Mouse (Mus musculus) stomach, embryonic 15.5 days (tissue): ENCODE measurements around the gene Spag8. TPM values are rescaled to one million over a fixed set of nuclear protein-coding genes. Genes with fewer than 3 reads are reported as not detected.
A peak's percentile ranks its signal among the peaks of the same experiment; 100 is the strongest.

Source experiments
- ATAC-seq: fragments of 200-750 bp; cut with Nextera tagmentation; 2 replicates; pipeline ENCODE4 v1.8.0; 2017; ENCODE audit warnings: low read depth, moderate number of reproducible peaks, moderate TSS enrichment; ENCODE audit not compliant: insufficient read depth, low FRiP score
- H3K27ac ChIP-seq: fragments of 300-500 bp; sonication (generic); 2 replicates; pipeline ENCODE4 v1.5.1; 2015; ENCODE audit warnings: mild to moderate bottlenecking, inconsistent platforms
- H3K27me3 ChIP-seq: fragments of 300-500 bp; sonication (generic); replicated peaks from 2 replicates; pipeline ENCODE4 v1.6.1; 2015; ENCODE audit warnings: inconsistent platforms
- H3K36me3 ChIP-seq: fragments of 300-500 bp; sonication (generic); 2 replicates; pipeline ENCODE4 v1.6.1; 2015; ENCODE audit warnings: inconsistent platforms
- H3K4me1 ChIP-seq: fragments of 300-500 bp; sonication (generic); 2 replicates; pipeline ENCODE4 v1.6.1; 2015; ENCODE audit warnings: inconsistent platforms
- H3K4me2 ChIP-seq: fragments of 300-500 bp; sonication (generic); 2 replicates; pipeline ENCODE4 v1.6.1; 2015; ENCODE audit warnings: mild to moderate bottlenecking, inconsistent platforms
- H3K4me3 ChIP-seq: fragments of 300-500 bp; sonication (generic); replicated peaks from 2 replicates; pipeline ENCODE4 v1.5.1; 2015; ENCODE audit warnings: inconsistent platforms
- H3K9ac ChIP-seq: fragments of 300-500 bp; sonication (generic); 2 replicates; pipeline ENCODE4 v1.6.1; 2015; ENCODE audit warnings: inconsistent platforms
- H3K9me3 ChIP-seq: fragments of 300-500 bp; sonication (generic); 2 replicates; pipeline ENCODE4 v1.6.1; 2016; ENCODE audit warnings: inconsistent platforms
- WGBS: fragments of 180-500 bp; shearing (Covaris S2); methylation state at CpG from one replicate; pipeline ENCODE4 v1.1.7; 2015; 5-methylcytosine and 5-hydroxymethylcytosine counted together
- polyA plus RNA-seq: library from polyadenylated mRNA; unstranded; fragments of >200 nt; fragmentation: Nextera tagmentation; extraction: Ambion mirVana; gene quantifications from 2 replicates; pipeline ENCODE4 v1.2.1, GENCODE M21; 2015

Spag8 gene
- polyA plus RNA-seq: 0.80 and 1.0 TPM in 2 replicates

DNA sequence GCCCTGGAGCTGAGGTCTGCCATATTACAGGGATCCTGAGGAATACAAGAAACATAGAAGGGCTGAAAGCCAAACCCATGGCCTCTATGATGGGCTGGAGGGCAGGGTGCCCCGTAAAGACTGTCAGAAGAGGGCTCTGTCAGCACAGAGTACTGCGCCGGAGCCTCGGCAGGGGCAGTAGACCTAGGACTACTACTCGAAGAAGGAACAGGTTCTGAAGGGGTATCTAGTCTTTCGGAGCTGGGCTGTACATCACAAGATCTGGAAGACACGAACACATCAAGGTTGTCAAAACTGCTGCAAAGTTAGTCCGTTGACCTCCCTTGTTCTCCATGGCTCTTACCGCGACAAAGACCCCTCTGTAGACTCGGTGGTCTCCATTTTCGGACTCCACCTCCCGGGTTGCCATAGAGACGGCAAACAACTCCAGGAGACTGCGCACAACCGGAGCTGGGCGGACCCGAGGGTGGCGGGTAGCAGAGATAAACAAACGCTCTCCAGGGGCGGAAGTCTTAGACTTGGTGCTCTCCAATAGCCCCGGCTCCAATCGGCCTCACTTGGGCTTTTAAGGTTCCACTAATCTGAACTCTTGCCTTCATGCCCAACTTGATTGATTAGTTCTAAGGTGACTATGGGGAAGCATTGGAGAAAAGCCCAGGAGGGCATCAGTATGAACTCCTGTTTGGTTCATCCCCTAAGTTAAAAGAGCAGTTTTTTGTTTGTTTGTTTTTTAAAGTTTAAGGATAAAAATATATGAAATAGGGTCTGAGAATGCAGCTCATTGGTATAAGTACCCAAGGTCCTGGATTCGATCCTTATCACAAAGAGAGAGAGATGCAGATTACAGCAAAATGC is at the start of gene Spag8:
Spag8 (minus strand) TSS at position 434 of the 855 bp plus-strand sequence.
- Histone ChIP-seq H3K9me3 (no peaks in the 10 kb centered on the region), H3K4me1 (no peaks in the 10 kb centered on the region), H3K27me3 (no peaks in the 10 kb centered on the region), H3K4me3 (peak within 1 kb of the TSS; percentile 23), H3K4me2 (peak within 1 kb of the TSS; percentile 41), H3K9ac (no peak within 1 kb of the TSS), H3K36me3 (peaks cover 5% of the 10 kb centered on the region; the same call in 1 of the 2 replicates), H3K27ac (no peak within 1 kb of the TSS)
- WGBS: 17% methylated on average over 24 of the region's 24 CpGs
- ATAC-seq: no peak

DNA sequence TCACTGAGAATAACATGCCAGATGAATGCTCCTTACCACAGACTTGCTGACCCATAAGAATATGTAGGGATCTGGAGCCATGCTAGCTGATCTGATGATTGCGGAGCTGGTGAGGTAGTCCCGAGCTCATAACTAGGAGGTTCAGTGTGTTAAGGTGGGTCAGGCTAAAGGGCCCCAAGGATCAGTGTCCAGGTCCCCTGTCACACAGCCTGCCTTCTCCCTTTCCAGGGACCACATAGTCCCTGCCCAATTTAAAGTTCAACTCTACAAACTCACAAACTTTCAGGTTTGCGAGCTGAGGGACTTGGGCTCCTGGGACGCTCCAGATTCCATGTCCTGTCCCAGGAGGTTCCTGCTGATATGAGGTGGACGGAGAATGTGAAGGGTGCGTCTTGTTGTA is 47.3 kb upstream of the Spag8 start, which contains the start of gene Olfr70:
Olfr70 (minus strand) TSS at position 101 of the 400 bp plus-strand sequence.
- no peak within 1 kb of the TSS for H3K4me3 ChIP-seq
- no peaks in the 10 kb centered on the region for H3K9me3 ChIP-seq
- H3K27me3 ChIP-seq: no peaks in the 10 kb centered on the region
- no peaks in the 10 kb centered on the region for H3K4me1 ChIP-seq
- H3K27ac ChIP-seq: no peak within 1 kb of the TSS
- H3K36me3 ChIP-seq: no peaks in the 10 kb centered on the region
- no peak for ATAC-seq
- WGBS: 80% methylated on average over 6 of the region's 6 CpGs
- no peak within 1 kb of the TSS for H3K4me2 ChIP-seq
- H3K9ac ChIP-seq: no peak within 1 kb of the TSS

DNA sequence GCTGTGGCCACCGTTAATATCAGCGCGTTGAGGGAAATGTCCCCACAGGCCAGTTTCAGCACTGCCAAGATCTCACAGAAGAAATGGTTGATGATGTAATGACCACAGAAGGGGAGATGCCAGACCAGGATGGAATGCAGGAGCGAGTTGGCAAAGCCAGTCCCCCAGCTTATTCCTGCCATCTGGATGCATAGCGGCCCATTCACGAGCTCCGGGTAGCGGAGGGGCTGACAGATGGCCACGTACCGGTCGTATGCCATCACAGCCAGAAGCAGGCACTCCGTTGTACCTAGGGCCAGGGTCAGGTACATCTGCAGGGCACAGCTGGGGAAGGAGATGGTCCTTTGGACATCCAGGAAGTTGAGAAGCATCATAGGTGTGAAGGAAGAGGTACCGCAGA is 43.2 kb upstream of the Spag8 start:
- Histone ChIP-seq H3K27ac (no peak overlapping the region), H3K4me3 (no peak overlapping the region), H3K36me3 (no peaks in the 10 kb centered on the region), H3K9ac (no peak overlapping the region), H3K4me2 (no peak overlapping the region), H3K4me1 (no peaks in the 10 kb centered on the region), H3K9me3 (no peaks in the 10 kb centered on the region), H3K27me3 (no peaks in the 10 kb centered on the region)
- no peak for ATAC-seq
- 92% methylated on average over 13 of the region's 13 CpGs for WGBS

DNA sequence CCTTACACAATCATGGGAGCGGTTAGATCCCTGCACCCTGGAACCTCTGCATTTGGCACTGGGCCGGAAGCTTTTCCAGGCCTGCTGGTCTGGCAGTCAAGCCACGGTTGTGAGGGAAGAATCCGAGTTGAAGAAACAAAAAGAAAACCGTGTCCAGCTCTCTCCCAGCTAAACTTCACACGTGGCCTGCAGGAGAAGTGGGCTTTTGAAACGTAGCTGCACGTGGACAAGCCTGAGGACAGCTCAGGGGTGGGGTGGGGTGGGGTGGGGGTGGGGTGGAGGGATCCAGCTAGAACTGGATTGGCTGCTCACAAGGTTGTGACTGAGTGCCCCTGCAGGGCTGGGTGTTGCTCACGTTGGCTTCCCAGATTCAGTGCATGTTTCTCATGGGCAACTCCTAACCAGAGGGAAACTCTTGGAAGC is 41.9 kb upstream of the Spag8 start:
- Histone ChIP-seq H3K4me3 (no peak overlapping the region), H3K36me3 (no peaks in the 10 kb centered on the region), H3K4me2 (no peak overlapping the region), H3K27me3 (no peaks in the 10 kb centered on the region), H3K4me1 (no peaks in the 10 kb centered on the region), H3K27ac (no peak overlapping the region), H3K9me3 (no peaks in the 10 kb centered on the region), H3K9ac (no peak overlapping the region)
- peak; percentile 57; the same call in 1 of the 2 replicates for ATAC-seq
- WGBS: 25% methylated on average over 9 of the region's 9 CpGs

DNA sequence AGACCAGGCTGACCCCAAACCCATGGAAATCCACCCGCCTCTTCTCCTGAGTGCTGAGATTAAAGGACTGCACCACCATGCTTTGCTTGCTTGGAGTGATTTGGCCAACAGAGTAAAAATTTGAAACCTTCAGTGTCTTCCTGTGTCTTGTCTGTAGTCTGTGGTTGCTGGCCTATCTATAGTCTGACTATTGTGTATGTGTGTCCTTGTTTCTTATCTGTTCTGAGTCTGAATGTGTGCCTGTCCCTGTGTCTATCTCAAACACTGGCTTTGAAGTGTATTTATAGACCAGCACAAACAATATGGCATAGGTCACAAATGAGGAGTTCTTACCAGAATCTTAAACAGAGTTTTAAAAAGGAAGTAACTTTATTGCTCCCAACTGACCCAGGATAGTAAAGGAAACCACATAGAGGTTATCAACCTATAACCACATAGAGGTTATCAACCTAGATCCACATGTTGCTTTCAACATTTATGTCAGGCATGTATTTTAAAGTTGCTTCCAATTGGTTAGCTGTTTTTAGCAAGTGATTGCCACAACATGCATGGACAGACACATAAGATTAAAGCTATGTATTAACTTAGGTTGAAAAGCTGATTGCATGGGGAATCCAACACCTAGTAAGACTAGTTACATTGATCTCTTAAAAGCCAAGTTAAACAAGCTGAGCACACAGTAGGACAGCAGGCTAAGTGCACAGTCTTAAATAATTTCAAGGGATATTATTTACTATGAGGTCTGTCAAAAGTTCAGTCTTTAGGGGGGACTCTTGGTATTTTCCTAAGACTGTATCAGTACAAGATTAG is 41.2 kb upstream of the Spag8 start:
- Histone ChIP-seq H3K27me3 (no peaks in the 10 kb centered on the region), H3K4me3 (no peak overlapping the region), H3K27ac (no peak overlapping the region; the same call in 1 of the 2 replicates), H3K9me3 (no peaks in the 10 kb centered on the region), H3K9ac (no peak overlapping the region), H3K36me3 (no peaks in the 10 kb centered on the region), H3K4me1 (no peaks in the 10 kb centered on the region), H3K4me2 (no peak overlapping the region)
- WGBS: 71% methylated on average over 1 of the region's 1 CpGs
- ATAC-seq: no peak

DNA sequence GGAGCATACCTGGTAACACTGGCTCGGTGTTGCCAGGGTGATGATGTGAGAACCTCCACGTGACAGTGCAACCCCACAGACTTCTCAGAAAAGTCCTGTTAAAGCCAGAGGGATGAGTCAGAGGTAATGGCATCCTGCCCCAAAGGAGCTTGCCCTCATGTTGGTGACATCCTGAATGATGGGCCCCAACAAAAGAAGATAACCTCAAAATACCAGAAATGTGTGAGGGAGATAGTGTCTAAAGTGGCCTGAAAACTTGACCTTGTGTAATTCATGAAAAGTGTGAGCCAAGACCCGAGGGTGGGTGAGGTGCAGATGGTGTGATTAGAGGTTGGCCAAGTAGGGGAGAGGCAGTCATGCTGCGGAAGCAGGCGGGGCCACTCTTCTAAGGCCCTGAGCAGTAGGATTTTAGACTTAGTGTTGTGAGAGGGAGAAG is 40.4 kb upstream of the Spag8 start:
- ATAC-seq: no peak
- WGBS: 60% methylated on average over 5 of the region's 5 CpGs

DNA sequence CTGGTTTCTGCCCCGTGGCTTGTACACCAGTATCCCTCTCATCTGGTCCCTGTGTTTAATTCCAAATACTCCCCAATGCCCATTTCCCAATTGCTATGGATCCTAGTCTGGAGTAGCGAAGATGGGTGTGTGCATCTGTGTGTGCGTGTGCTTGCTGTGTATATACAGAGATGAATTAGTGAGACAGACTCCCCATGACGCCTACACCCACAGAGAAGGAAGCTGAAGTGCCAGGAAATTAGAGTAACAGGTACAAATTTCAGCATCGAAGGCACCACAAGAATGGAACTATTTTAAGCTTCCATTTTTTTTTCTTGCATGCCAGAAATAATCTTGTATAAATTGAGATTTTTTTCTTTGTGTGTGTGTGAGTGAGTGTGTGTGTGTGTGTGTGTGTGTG is 37.6 kb upstream of the Spag8 start:
- no peak for ATAC-seq
- no peak overlapping the region for H3K9ac ChIP-seq

More for the DNA sequence above, 40.4 kb upstream of the Spag8 start:
- Histone ChIP-seq H3K4me3 (no peak overlapping the region), H3K9me3 (no peaks in the 10 kb centered on the region), H3K27ac (no peak overlapping the region; the same call in 1 of the 2 replicates), H3K4me2 (no peak overlapping the region), H3K27me3 (no peaks in the 10 kb centered on the region), H3K9ac (no peak overlapping the region), H3K4me1 (no peaks in the 10 kb centered on the region), H3K36me3 (no peaks in the 10 kb centered on the region)

DNA sequence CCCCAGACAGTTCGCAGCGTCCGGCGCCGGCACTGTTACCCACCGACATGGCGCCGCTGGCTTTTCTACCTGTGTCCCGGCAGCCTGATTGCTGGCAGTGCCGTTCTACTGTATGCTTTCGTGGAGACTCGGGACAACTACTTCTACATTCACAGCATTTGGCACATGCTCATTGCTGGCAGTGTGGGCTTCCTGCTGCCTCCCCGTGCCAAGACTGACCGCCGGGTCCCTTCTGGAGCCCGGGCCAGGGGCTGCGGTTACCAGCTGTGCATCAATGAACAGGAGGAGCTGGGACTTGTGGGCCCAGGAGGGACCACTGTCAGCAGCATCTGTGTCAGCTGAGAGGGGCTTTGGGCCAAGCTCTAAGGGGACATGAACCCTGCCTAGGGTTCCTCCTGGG is 36.6 kb upstream of the Spag8 start:
- no peak overlapping the region for H3K4me2 ChIP-seq
- no peak for ATAC-seq
- no peaks in the 10 kb centered on the region for H3K4me1 ChIP-seq
- no peak overlapping the region for H3K4me3 ChIP-seq
- no peaks in the 10 kb centered on the region for H3K9me3 ChIP-seq
- H3K9ac ChIP-seq: no peak overlapping the region
- 93% methylated on average over 17 of the region's 17 CpGs for WGBS
- H3K27me3 ChIP-seq: no peaks in the 10 kb centered on the region
- no peak overlapping the region for H3K27ac ChIP-seq
- H3K36me3 ChIP-seq: 0 out of 2 replicates have a peak, but pooled peaks cover 4% of the 10 kb centered on the region

More for the DNA sequence above, 37.6 kb upstream of the Spag8 start:
- no peaks in the 10 kb centered on the region for H3K36me3 ChIP-seq
- no peaks in the 10 kb centered on the region for H3K27me3 ChIP-seq
- H3K27ac ChIP-seq: no peak overlapping the region
- H3K9me3 ChIP-seq: no peaks in the 10 kb centered on the region
- no peaks in the 10 kb centered on the region for H3K4me1 ChIP-seq
- H3K4me3 ChIP-seq: no peak overlapping the region
- WGBS: 69% methylated on average over 5 of the region's 5 CpGs
- H3K4me2 ChIP-seq: no peak overlapping the region

DNA sequence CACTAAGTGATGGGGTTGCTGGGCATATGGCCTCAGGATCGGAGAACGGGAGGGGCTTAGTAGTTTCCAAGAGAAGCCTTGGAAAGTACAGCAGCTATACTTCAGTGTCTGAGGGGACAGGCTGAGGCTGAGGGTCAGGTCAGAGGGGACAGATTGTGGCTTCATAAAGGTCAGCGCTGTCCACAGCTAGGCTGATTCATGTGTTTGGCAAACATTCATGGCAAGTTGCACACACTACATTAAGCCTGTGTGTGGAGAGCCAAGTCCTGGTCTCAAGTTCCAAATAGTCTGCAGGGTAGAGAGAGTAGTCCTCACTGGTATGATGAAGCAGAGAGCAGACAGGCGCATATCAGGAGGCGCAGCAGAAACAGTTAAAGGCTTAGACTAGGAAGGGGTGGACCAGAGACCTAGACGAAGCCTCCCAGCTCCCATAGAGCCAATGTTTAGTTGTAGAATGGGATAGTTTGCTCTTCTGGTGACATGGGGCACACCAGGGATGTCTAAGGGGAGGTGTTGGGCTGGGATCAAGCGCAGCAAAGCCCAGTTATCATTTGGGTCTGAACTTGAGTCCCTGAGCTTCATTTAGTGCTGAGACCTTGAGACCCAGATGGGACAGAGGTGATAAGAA is 26.1 kb upstream of the Spag8 start:
- ATAC-seq: no peak
- H3K36me3 ChIP-seq: peaks cover 13% of the 10 kb centered on the region
- WGBS: 78% methylated on average over 7 of the region's 7 CpGs

DNA sequence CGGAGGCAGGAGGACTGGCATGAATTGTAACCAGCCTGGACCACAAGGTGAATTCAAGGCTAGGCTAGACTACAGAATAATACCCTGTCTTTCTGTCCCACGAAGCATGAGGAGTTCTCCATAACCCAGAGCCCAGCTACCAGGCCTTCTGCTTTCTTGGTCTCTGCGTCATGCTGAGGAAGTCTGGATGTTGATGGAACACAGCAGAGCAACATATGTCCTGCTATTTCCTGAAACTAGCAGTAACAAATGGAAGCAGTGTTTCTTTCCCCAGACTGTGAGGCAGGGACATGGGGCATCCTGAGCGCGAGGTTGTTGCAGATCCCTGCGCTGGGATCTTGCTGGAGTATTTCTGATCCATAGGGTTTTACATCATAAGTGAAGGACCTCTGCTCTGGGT is 25.1 kb upstream of the Spag8 start:
- H3K27ac ChIP-seq: no peak overlapping the region
- ATAC-seq: no peak
- WGBS: 89% methylated on average over 6 of the region's 6 CpGs

More for the DNA sequence above, 26.1 kb upstream of the Spag8 start:
- H3K4me2 ChIP-seq: no peak overlapping the region
- H3K9me3 ChIP-seq: no peaks in the 10 kb centered on the region
- no peaks in the 10 kb centered on the region for H3K27me3 ChIP-seq
- no peak overlapping the region for H3K27ac ChIP-seq
- H3K9ac ChIP-seq: no peak overlapping the region
- H3K4me3 ChIP-seq: no peak overlapping the region
- H3K4me1 ChIP-seq: no peaks in the 10 kb centered on the region

DNA sequence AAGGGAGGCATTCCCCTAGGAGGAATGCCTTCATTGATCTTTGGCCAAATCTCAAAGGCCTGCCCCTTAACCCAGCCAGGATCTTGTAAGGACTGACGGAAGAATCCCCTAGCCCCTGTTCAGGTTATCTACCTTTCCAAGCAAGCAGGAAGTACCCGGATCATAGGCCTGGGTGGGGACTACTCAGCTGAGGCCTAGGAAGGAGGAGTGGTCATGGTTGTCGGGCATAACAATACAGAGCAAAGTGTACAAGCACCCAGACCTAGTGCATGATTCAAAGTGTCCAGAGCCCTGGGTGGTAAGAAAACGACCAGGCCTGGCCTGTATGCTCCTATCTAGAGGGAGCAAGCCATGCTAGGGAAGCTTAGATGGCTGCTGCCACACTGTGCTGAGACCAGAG is 22.2 kb upstream of the Spag8 start:
- WGBS: 65% methylated on average over 4 of the region's 4 CpGs

More for the DNA sequence above, 25.1 kb upstream of the Spag8 start:
- no peak overlapping the region for H3K4me3 ChIP-seq
- peaks cover 13% of the 10 kb centered on the region for H3K36me3 ChIP-seq
- no peak overlapping the region for H3K4me2 ChIP-seq
- no peaks in the 10 kb centered on the region for H3K27me3 ChIP-seq
- no peaks in the 10 kb centered on the region for H3K4me1 ChIP-seq
- H3K9ac ChIP-seq: no peak overlapping the region
- no peaks in the 10 kb centered on the region for H3K9me3 ChIP-seq

More for the DNA sequence above, 22.2 kb upstream of the Spag8 start:
- no peaks in the 10 kb centered on the region for H3K4me1 ChIP-seq
- no peak overlapping the region for H3K27ac ChIP-seq
- ATAC-seq: no peak
- H3K4me2 ChIP-seq: no peak overlapping the region
- no peak overlapping the region for H3K4me3 ChIP-seq
- no peak overlapping the region for H3K9ac ChIP-seq
- H3K9me3 ChIP-seq: no peaks in the 10 kb centered on the region
- peaks cover 6% of the 10 kb centered on the region for H3K36me3 ChIP-seq
- no peaks in the 10 kb centered on the region for H3K27me3 ChIP-seq
